Mouse (Mus musculus): ENCODE results near the gene Ublcp1.

The Ublcp1 gene

GRCm38 (mm10) chr11:44470432-44471336 is at the start of gene Ublcp1:
Gene Ublcp1, minus strand, starts transcription at chr11:44470498.
- peak; percentile 90 for DNase-seq (ENCODE audit: low read depth)

GRCm38 (mm10) chr11:44519096-44519949 is 49.0 kb upstream of the Ublcp1 start:
- no peak for DNase-seq (ENCODE audit: low read depth)

- DNase-seq (ENCODE audit: low read depth), result peak; percentile 86
Observed at GRCm38 (mm10) chr11:44518281-44519095, 48.2 kb upstream of the Ublcp1 start, which contains the start of gene Rnf145. Gene Rnf145, plus strand, starts transcription at chr11:44518964.

GRCm38 (mm10) chr11:44517561-44518280 is 47.4 kb upstream of the Ublcp1 start:
- DNase-seq (ENCODE audit: low read depth), result peak; percentile 39

- DNase-seq (ENCODE audit: low read depth), result no peak
Observed at GRCm38 (mm10) chr11:44516362-44516761, 46.1 kb upstream of the Ublcp1 start.

- DNase-seq (ENCODE audit: low read depth), result no peak
Observed at GRCm38 (mm10) chr11:44514666-44515065, 44.4 kb upstream of the Ublcp1 start.

GRCm38 (mm10) chr11:44513026-44513422 is 42.7 kb upstream of the Ublcp1 start:
- DNase-seq (ENCODE audit: low read depth), result no peak

- DNase-seq (ENCODE audit: low read depth), result no peak
Observed at GRCm38 (mm10) chr11:44512044-44513025, 42.0 kb upstream of the Ublcp1 start.

- DNase-seq (ENCODE audit: low read depth), result no peak
Observed at GRCm38 (mm10) chr11:44510371-44510770, 40.1 kb upstream of the Ublcp1 start.

- DNase-seq (ENCODE audit: low read depth), result no peak
Observed at GRCm38 (mm10) chr11:44509906-44510305, 39.6 kb upstream of the Ublcp1 start.

- DNase-seq (ENCODE audit: low read depth), result no peak
Observed at GRCm38 (mm10) chr11:44508876-44509275, 38.6 kb upstream of the Ublcp1 start.

- no peak for DNase-seq (ENCODE audit: low read depth)
Observed at GRCm38 (mm10) chr11:44504761-44505160, 34.5 kb upstream of the Ublcp1 start.

- DNase-seq (ENCODE audit: low read depth), result no peak
Observed at GRCm38 (mm10) chr11:44504146-44504545, 33.8 kb upstream of the Ublcp1 start.

GRCm38 (mm10) chr11:44502931-44503330 is 32.6 kb upstream of the Ublcp1 start:
- no peak for DNase-seq (ENCODE audit: low read depth)

- DNase-seq (ENCODE audit: low read depth), result peak; percentile 41
Observed at GRCm38 (mm10) chr11:44501477-44501876, 31.2 kb upstream of the Ublcp1 start.

GRCm38 (mm10) chr11:44500966-44501365 is 30.7 kb upstream of the Ublcp1 start:
- peak; percentile 69 for DNase-seq (ENCODE audit: low read depth)

- no peak for DNase-seq (ENCODE audit: low read depth)
Observed at GRCm38 (mm10) chr11:44498412-44499272, 28.3 kb upstream of the Ublcp1 start.

GRCm38 (mm10) chr11:44496217-44496616 is 25.9 kb upstream of the Ublcp1 start:
- DNase-seq (ENCODE audit: low read depth), result peak; percentile 64

Data from naive thymus-derived CD4-positive, alpha-beta T cell, adult 2 months (primary cell).